Mouse (Mus musculus) heart, postnatal 10 days (tissue): ENCODE data around the gene Arpc1a. TPM values are rescaled to one million over a fixed set of nuclear protein-coding genes. Genes with fewer than 3 reads are reported as not detected.
"Not testable (repeated sequence)": the region's sequence is repeated elsewhere in the genome, so short reads cannot be mapped to it uniquely, and the experiment has no call there.

ENCODE experiments used
- DNase-seq, 2 experiments: peaks; one replicate each; pipeline ENCODE4 v3.0.0; 2021
- intact Hi-C: fragments of 180-260 bp; cut with DNase I; formaldehyde crosslinking; loops from one replicate; pipeline ENCODE4 v1.15.1; 2025
- total RNA-seq, 2 experiments: library from RNA; stranded (reverse); gene quantifications; 2 replicates each; pipeline ENCODE4 v1.2.3; 2021

Gene Arpc1a
- total RNA-seq, 2 experiments from 2014 or later, result 73.9 to 74.7 TPM

- intact Hi-C loops, DNase-seq: not testable (repeated sequence)
Measured at GRCm38 (mm10) chr5:145133275-145133674, 49.6 kb downstream of the Arpc1a start.

- DNase-seq, result no peak
- intact Hi-C loops, result loop anchor here (2.0 kb wide), 1 partner anchor 22 kb away; no protein-coding TSS in a partner anchor
Measured at GRCm38 (mm10) chr5:145138836-145139235, 55.2 kb downstream of the Arpc1a start.

- DNase-seq, result peak; percentile 96 to 97
- intact Hi-C loops, result loop anchor here (2.0 kb wide), 2 partner anchors 23 to 55 kb away; partner anchors contain the start of gene Kpna7
Measured at GRCm38 (mm10) chr5:145139571-145140519, 56.2 kb downstream of the Arpc1a start, which contains the start of the genes Pdap1 and Bud31. Gene Pdap1, minus strand, starts transcription at chr5:145140238. Gene Bud31, plus strand, starts transcription at chr5:145140362.

- intact Hi-C loops, result loop anchor here (2.0 kb wide), 1 partner anchor 56 kb away; the partner anchor contains the start of gene Kpna7
- DNase-seq, result no peak
Measured at GRCm38 (mm10) chr5:145140611-145141010, 57.0 kb downstream of the Arpc1a start.

GRCm38 (mm10) chr5:145147748-145148147, 64.1 kb downstream of the Arpc1a start:
- DNase-seq, result no peak
- intact Hi-C loops, result no loop called here

- intact Hi-C loops, result no loop called here
- no peak for DNase-seq
Measured at GRCm38 (mm10) chr5:145149294-145149693, 65.7 kb downstream of the Arpc1a start.

DNA sequence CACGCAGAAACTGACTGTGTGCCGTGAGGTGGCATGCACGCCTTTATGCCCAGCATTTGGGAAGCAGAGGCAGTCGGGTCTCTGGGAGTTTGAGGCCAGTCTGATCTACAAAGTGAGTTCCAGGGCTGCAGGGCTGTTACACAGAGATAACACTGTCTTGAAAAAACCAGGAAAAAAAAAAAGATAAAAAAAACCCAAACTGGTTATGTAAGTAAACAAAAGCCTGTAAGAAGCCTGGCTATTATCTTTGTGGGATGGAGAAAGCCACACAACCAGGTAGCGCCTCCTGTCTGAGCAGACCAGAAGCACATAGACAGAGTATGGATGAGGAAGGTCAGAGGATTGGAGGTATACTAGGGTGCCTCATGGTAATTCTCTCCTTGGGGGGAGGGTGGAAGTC, 69.1 kb downstream of the Arpc1a start:
- no peak for DNase-seq
- intact Hi-C loops, result no loop called here

Other genes with a start within 250 kb of the Arpc1a start
- 10 to 100 TPM; 28.7 to 33.6 TPM for gene Smurf1, start 118.0 kb upstream of the Arpc1a start, total RNA-seq
- not detected for gene Gm4871, start 51.1 kb upstream of the Arpc1a start, total RNA-seq
- not detected for gene 1700018F24Rik, start 40.8 kb upstream of the Arpc1a start, total RNA-seq
- gene Kpna7, start 200 bp downstream of the Arpc1a start, total RNA-seq, result not detected
- 100 to 1,000 TPM; 135 to 140 TPM for gene Arpc1b, start 30.4 kb downstream of the Arpc1a start, total RNA-seq
- 10 to 100 TPM; 54.8 to 55.9 TPM for gene Pdap1, start 56.4 kb downstream of the Arpc1a start, total RNA-seq
- 10 to 100 TPM; 76.8 to 77.1 TPM for gene Bud31, start 56.5 kb downstream of the Arpc1a start, total RNA-seq
- gene Ptcd1, start 83.3 kb downstream of the Arpc1a start, total RNA-seq, result 10 to 100 TPM; 22.6 to 29.2 TPM
- gene Cpsf4, start 83.4 kb downstream of the Arpc1a start, total RNA-seq, result 10 to 100 TPM; 13.2 to 13.7 TPM
- 100 to 1,000 TPM; 843 to 872 TPM for gene Atp5j2, start 108.2 kb downstream of the Arpc1a start, total RNA-seq
- gene Zkscan14, start 118.0 kb downstream of the Arpc1a start, total RNA-seq, result 1 to 10 TPM; 6.6 to 7.0 TPM
- 10 to 100 TPM; 11.4 to 12.1 TPM for gene Zkscan5, start 120.7 kb downstream of the Arpc1a start, total RNA-seq
- gene Zfp655, start 147.9 kb downstream of the Arpc1a start, total RNA-seq, result 10 to 100 TPM; 29.0 to 30.1 TPM
- gene Zscan25, start 196.7 kb downstream of the Arpc1a start, total RNA-seq, result 10 to 100 TPM; 14.4 to 15.1 TPM